Mouse (Mus musculus) thymus, adult 2 months (tissue): ENCODE results near the gene Ccnd1.

Experiments used
- CTCF ChIP-seq: fragments of 200-500 bp; IDR thresholded peaks from 2 replicates; pipeline ENCODE4 v1.5.1; 2012; ENCODE audit warnings: mild to moderate bottlenecking, control low read depth, low read length, moderate library complexity, borderline replicate concordance; ENCODE audit not compliant: control insufficient read depth, poor library complexity, insufficient read depth; ENCODE audit errors: extremely low read depth
- POLR2A ChIP-seq: fragments of 200-500 bp; IDR thresholded peaks from 2 replicates; pipeline ENCODE4 v1.6.1; 2012; ENCODE audit warnings: mild to moderate bottlenecking, low read length, control low read depth, moderate library complexity; ENCODE audit not compliant: control insufficient read depth, poor library complexity, insufficient read depth; ENCODE audit errors: extremely low read depth

DNA sequence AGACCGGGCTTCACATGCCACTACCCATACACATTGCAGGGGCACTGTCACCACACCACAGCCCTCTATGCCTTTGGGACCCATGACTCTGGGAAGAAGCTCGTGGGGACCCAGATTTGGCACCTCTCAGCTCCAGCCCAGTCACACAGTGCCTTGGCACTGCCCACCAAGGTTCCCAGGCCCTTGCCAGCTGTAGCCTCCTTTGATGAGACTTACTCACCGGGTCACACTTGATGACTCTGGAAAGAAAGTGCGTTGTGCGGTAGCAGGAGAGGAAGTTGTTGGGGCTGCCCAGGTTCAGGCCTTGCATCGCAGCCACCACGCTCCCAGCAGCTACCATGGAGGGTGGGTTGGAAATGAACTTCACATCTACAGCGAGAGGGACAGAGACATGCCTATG lies 5.9 kb downstream of the Ccnd1 start:
- no peak for TF ChIP-seq CTCF
- TF ChIP-seq POLR2A, result no peak
